Mouse (Mus musculus) hindbrain, embryonic 15.5 days (tissue): Measurements from ENCODE around the gene Rps4x. TPM values are rescaled to one million over a fixed set of nuclear protein-coding genes. Genes with fewer than 3 reads are reported as not detected.
"Not testable (repeated sequence)": the region's sequence is repeated elsewhere in the genome, so short reads cannot be mapped to it uniquely, and the experiment has no call there.

ENCODE experiments used
- ATAC-seq: fragments of 200-750 bp; cut with Nextera tagmentation; 2 replicates; pipeline ENCODE4 v1.8.0; 2017; ENCODE audit warnings: low read depth, moderate number of reproducible peaks, moderate TSS enrichment; ENCODE audit not compliant: low FRiP score
- H3K27ac ChIP-seq: fragments of 300-500 bp; sonication (generic); replicated peaks from 2 replicates; pipeline ENCODE4 v1.5.1; 2015; ENCODE audit warnings: mild to moderate bottlenecking, inconsistent platforms
- H3K27me3 ChIP-seq: fragments of 300-500 bp; sonication (generic); 2 replicates; pipeline ENCODE4 v1.6.1; 2015; ENCODE audit warnings: control low read depth, inconsistent platforms
- H3K36me3 ChIP-seq: fragments of 300-500 bp; sonication (generic); 2 replicates; pipeline ENCODE4 v1.6.1; 2015; ENCODE audit warnings: control low read depth, inconsistent platforms
- H3K4me1 ChIP-seq: fragments of 300-500 bp; sonication (generic); replicated peaks from 2 replicates; pipeline ENCODE4 v1.6.1; 2015; ENCODE audit warnings: control low read depth, inconsistent platforms
- H3K4me2 ChIP-seq: fragments of 300-500 bp; sonication (generic); 2 replicates; pipeline ENCODE4 v1.6.1; 2015; ENCODE audit warnings: moderate library complexity, mild to moderate bottlenecking, inconsistent platforms
- H3K4me3 ChIP-seq: fragments of 300-500 bp; sonication (generic); 2 replicates; pipeline ENCODE4 v1.5.1; 2015; ENCODE audit warnings: mild to moderate bottlenecking, inconsistent platforms
- H3K9ac ChIP-seq: fragments of 300-500 bp; sonication (generic); 2 replicates; pipeline ENCODE4 v1.6.1; 2015; ENCODE audit warnings: inconsistent platforms
- H3K9me3 ChIP-seq: fragments of 300-500 bp; sonication (generic); 2 replicates; pipeline ENCODE4 v1.6.1; 2016; ENCODE audit warnings: control low read depth, inconsistent platforms
- whole genome bisulfite sequencing: fragments of 180-500 bp; shearing (Covaris S2); methylation state at CpG from one replicate; pipeline ENCODE4 v1.1.7; 2015; 5-methylcytosine and 5-hydroxymethylcytosine counted together
- polyA plus RNA-seq: library from polyadenylated mRNA; unstranded; fragments of >200 nt; fragmentation: Nextera tagmentation; extraction: Ambion mirVana; gene quantifications from 2 replicates; pipeline ENCODE4 v1.2.1, GENCODE M21; 2015

Gene Rps4x
- 350 and 382 TPM in 2 replicates for polyA plus RNA-seq

DNA sequence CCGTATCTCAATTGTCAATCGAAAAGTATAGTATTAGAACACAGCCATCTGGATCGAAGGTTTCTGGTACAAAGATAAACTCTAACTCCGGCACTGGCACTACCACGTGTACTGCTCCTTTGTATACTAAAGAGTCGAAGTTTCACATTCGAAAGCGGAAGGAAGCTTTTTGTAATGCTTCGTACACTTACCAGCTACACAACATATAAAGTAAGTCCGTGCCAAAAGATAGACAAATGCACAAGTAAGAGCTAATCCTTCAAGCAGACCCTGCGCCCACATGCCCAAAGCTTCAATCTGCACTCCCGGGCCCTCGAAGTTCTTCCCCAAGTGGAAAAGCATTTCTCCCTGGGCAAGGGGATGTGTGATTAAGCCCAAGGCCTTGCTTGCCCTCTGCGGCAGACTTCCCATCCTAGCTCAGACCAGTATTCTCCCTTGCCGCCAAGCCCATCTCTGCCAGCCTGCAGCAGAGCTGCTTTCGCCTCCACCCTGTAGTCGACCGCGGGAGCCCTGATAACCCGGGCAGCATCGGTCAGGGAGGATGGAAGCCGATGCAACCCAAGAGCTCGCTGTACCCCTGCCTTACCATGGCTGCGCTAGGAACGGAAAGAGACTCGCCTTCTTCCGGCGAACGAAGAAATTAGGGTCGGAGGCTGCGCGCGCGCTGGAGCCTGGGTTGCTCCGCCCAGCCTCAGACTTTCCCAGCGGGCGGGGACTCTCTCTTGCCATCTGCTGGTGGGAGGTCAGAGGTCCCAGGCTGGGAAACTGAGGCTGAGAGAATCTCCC is at the start of gene Rps4x:
Rps4x (minus strand) TSS at position 683 of the 786 bp plus-strand sequence.
- H3K9ac ChIP-seq: peak within 1 kb of the TSS; percentile 54
- peak within 1 kb of the TSS; percentile 55 for H3K4me2 ChIP-seq
- peaks cover 10% of the 10 kb centered on the region for H3K36me3 ChIP-seq
- no peaks in the 10 kb centered on the region for H3K9me3 ChIP-seq
- H3K4me1 ChIP-seq: peaks cover 25% of the 10 kb centered on the region
- 22% methylated on average over 37 of the region's 37 CpGs for WGBS
- H3K27me3 ChIP-seq: no peaks in the 10 kb centered on the region
- peak within 1 kb of the TSS; percentile 48 for H3K4me3 ChIP-seq
- peak; percentile 96 for ATAC-seq
- H3K27ac ChIP-seq: peak within 1 kb of the TSS; percentile 80

- Histone ChIP-seq H3K4me1 (no peaks in the 10 kb centered on the region), H3K4me3 (no peak overlapping the region), H3K4me2 (no peak overlapping the region), H3K9me3 (no peaks in the 10 kb centered on the region), H3K27me3 (no peaks in the 10 kb centered on the region), H3K36me3 (no peaks in the 10 kb centered on the region), H3K9ac (no peak overlapping the region), H3K27ac (no peak overlapping the region)
- ATAC-seq: no peak
- WGBS: 29% methylated on average over 1 of the region's 1 CpGs
These were observed 29.9 kb upstream of the Rps4x start for GRCm38 (mm10) chrX:102219126-102219525.

- not testable (repeated sequence) for ATAC-seq, H3K9ac ChIP-seq, H3K36me3 ChIP-seq, H3K27ac ChIP-seq, H3K4me2 ChIP-seq, H3K4me3 ChIP-seq, H3K27me3 ChIP-seq, H3K4me1 ChIP-seq, H3K9me3 ChIP-seq
- 34% methylated on average over 9 of the region's 9 CpGs for WGBS
These were observed 26.2 kb upstream of the Rps4x start for GRCm38 (mm10) chrX:102215356-102215755.

- Histone ChIP-seq H3K9me3 (no peaks in the 10 kb centered on the region), H3K36me3 (no peaks in the 10 kb centered on the region; the same call in 1 of the 2 replicates), H3K4me3 (no peak overlapping the region), H3K4me1 (peaks cover 25% of the 10 kb centered on the region), H3K9ac (no peak overlapping the region), H3K27ac (no peak overlapping the region), H3K27me3 (no peaks in the 10 kb centered on the region), H3K4me2 (no peak overlapping the region)
- 44% methylated on average over 1 of the region's 1 CpGs for WGBS
- ATAC-seq: no peak
These were observed 1.6 kb upstream of the Rps4x start for GRCm38 (mm10) chrX:102190840-102191239.

- no peaks in the 10 kb centered on the region for H3K27me3 ChIP-seq
- peaks cover 25% of the 10 kb centered on the region for H3K4me1 ChIP-seq
- no peak overlapping the region for H3K9ac ChIP-seq
- 0 out of 2 replicates have a peak, but pooled peaks have one; percentile 4 for ATAC-seq
- H3K9me3 ChIP-seq: no peaks in the 10 kb centered on the region
- H3K27ac ChIP-seq: no peak overlapping the region
- WGBS: 49% methylated on average over 5 of the region's 5 CpGs
- H3K4me3 ChIP-seq: no peak overlapping the region
- H3K36me3 ChIP-seq: peaks cover 7% of the 10 kb centered on the region
- H3K4me2 ChIP-seq: peak overlapping the region; percentile 55; the same call in 1 of the 2 replicates
These were observed 387 bp upstream of the Rps4x start for GRCm38 (mm10) chrX:102189581-102189980.

GRCm38 (mm10) chrX:102187023-102187699 is 2.0 kb downstream of the Rps4x start:
- no peak for ATAC-seq
- peak overlapping the region; percentile 48 for H3K4me3 ChIP-seq
- no peaks in the 10 kb centered on the region for H3K9me3 ChIP-seq
- no peak overlapping the region for H3K27ac ChIP-seq
- 46% methylated on average over 11 of the region's 11 CpGs for WGBS
- H3K9ac ChIP-seq: 0 out of 2 replicates have a peak overlapping the region, but pooled peaks have one; percentile 27
- peaks cover 11% of the 10 kb centered on the region for H3K36me3 ChIP-seq
- no peaks in the 10 kb centered on the region for H3K27me3 ChIP-seq
- H3K4me1 ChIP-seq: peaks cover 25% of the 10 kb centered on the region
- peak overlapping the region; percentile 55 for H3K4me2 ChIP-seq

GRCm38 (mm10) chrX:102182575-102182974 is 6.6 kb downstream of the Rps4x start:
- ATAC-seq: no peak
- Histone ChIP-seq H3K36me3 (peaks cover 11% of the 10 kb centered on the region), H3K9me3 (no peaks in the 10 kb centered on the region), H3K27me3 (no peaks in the 10 kb centered on the region), H3K27ac (no peak overlapping the region), H3K4me1 (peaks cover 17% of the 10 kb centered on the region), H3K9ac (no peak overlapping the region), H3K4me2 (no peak overlapping the region), H3K4me3 (no peak overlapping the region)

DNA sequence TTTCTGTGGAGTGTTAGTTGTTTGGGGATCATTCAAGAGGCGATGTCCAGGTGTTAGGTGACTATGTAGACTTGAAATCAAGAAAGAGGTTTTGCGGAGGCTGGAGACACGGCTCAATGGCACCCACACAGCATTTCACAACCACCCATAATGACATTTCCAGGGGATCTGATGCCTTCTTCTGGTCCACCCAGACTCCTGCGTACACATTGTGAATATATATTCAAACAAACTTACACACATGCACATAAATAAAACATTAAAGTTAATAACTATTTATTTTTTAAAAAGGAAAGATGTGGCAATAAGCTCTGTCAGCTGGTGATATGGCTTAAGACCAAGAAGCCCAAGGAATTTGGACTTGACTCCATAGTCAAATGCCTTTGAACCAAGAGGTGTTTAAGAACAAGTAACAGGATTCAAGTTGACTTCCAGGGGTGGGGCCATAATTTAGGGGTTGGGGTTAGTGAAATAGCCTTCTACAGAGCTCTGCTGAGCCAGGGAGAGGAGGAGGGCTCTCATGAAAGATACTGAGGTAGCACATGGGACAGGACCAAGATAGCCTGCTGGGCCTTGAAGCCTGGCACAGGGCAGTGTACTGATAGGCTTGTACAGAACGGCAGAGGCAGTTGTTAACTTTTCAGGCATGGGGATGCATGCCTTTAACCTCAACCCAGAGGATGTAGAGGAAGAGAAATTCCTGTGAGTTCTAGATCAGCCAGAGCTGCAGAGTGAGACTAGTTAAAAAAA is 13.5 kb downstream of the Rps4x start:
- H3K9me3 ChIP-seq: no peaks in the 10 kb centered on the region
- no peaks in the 10 kb centered on the region for H3K27me3 ChIP-seq
- no peaks in the 10 kb centered on the region for H3K36me3 ChIP-seq
- H3K4me3 ChIP-seq: no peak overlapping the region
- no peak overlapping the region for H3K9ac ChIP-seq
- no peak for ATAC-seq
- WGBS: 87% methylated on average over 5 of the region's 5 CpGs
- no peak overlapping the region for H3K27ac ChIP-seq
- H3K4me2 ChIP-seq: no peak overlapping the region
- H3K4me1 ChIP-seq: no peaks in the 10 kb centered on the region

DNA sequence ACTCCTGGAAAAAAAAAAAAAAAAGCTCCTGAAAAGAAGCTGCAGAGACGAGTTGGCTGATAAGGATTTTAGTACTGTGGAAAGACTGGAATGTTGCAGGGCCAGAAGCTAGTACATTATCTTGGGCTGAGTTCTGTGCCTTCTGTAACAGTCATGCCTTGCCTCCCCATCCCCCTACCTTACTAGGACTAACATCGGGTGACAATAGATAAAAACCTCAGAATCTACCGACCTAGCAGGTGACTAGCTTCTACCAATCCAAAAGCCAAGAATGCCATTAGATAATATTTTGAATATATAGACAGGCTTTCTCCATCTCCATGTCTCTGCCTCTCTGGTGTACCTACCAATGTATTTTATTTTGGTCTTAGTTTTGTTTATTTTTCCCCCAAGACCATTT is 18.3 kb downstream of the Rps4x start:
- Histone ChIP-seq H3K9me3 (no peaks in the 10 kb centered on the region), H3K4me1 (peaks cover 7% of the 10 kb centered on the region), H3K36me3 (no peaks in the 10 kb centered on the region), H3K27me3 (no peaks in the 10 kb centered on the region), H3K9ac (no peak overlapping the region), H3K27ac (no peak overlapping the region), H3K4me3 (no peak overlapping the region), H3K4me2 (no peak overlapping the region)
- no peak for ATAC-seq
- WGBS: 83% methylated on average over 3 of the region's 3 CpGs

GRCm38 (mm10) chrX:102170135-102170534 is 19.1 kb downstream of the Rps4x start:
- peaks cover 7% of the 10 kb centered on the region for H3K4me1 ChIP-seq
- H3K4me3 ChIP-seq: no peak overlapping the region
- no peak overlapping the region for H3K4me2 ChIP-seq
- no peaks in the 10 kb centered on the region for H3K27me3 ChIP-seq
- no peaks in the 10 kb centered on the region for H3K9me3 ChIP-seq
- WGBS: 38% methylated on average over 3 of the region's 3 CpGs
- H3K36me3 ChIP-seq: no peaks in the 10 kb centered on the region
- H3K27ac ChIP-seq: no peak overlapping the region
- no peak for ATAC-seq
- no peak overlapping the region for H3K9ac ChIP-seq

GRCm38 (mm10) chrX:102169724-102170123 is 19.5 kb downstream of the Rps4x start:
- no peak overlapping the region for H3K27ac ChIP-seq
- H3K4me1 ChIP-seq: peaks cover 7% of the 10 kb centered on the region
- H3K9me3 ChIP-seq: no peaks in the 10 kb centered on the region
- WGBS: 52% methylated on average over 1 of the region's 1 CpGs
- H3K4me2 ChIP-seq: no peak overlapping the region
- no peaks in the 10 kb centered on the region for H3K27me3 ChIP-seq
- H3K36me3 ChIP-seq: no peaks in the 10 kb centered on the region
- H3K4me3 ChIP-seq: no peak overlapping the region
- H3K9ac ChIP-seq: no peak overlapping the region
- ATAC-seq: no peak

- ATAC-seq: no peak
These were observed 22.2 kb downstream of the Rps4x start for GRCm38 (mm10) chrX:102166986-102167385.

More at GRCm38 (mm10) chrX:102166986-102167385, 22.2 kb downstream of the Rps4x start:
- Histone ChIP-seq H3K27me3 (no peaks in the 10 kb centered on the region), H3K4me3 (no peak overlapping the region), H3K27ac (0 out of 2 replicates have a peak overlapping the region, but pooled peaks have one; percentile 30), H3K9me3 (no peaks in the 10 kb centered on the region), H3K4me1 (peaks cover 7% of the 10 kb centered on the region), H3K4me2 (no peak overlapping the region), H3K36me3 (no peaks in the 10 kb centered on the region), H3K9ac (no peak overlapping the region)
- WGBS: 33% methylated on average over 6 of the region's 6 CpGs
